Mouse (Mus musculus) common myeloid progenitor, adult 5-6 weeks (primary cell): ENCODE data around the gene Zfp385b. TPM values are rescaled to one million over a fixed set of nuclear protein-coding genes. Genes with fewer than 3 reads are reported as not detected.

Experiments used
- ATAC-seq: replicated peaks from 2 replicates; pipeline ENCODE4 v1.8.0; 2016; ENCODE audit warnings: low read depth, mild to moderate bottlenecking, moderate TSS enrichment, inconsistent platforms; ENCODE audit not compliant: poor library complexity, severe bottlenecking
- total RNA-seq: library from RNA; stranded (forward); fragments of 200-1000, 187-1606 nt; gene quantifications from 2 replicates; pipeline ENCODE4 v1.2.3, GENCODE M21; 2017

Gene Zfp385b
- total RNA-seq, 1 experiment from 2014 or later, result not detected

- no peak for ATAC-seq
Observed at GRCm38 (mm10) chr2:77713886-77714285, 105.6 kb downstream of the Zfp385b start.

- ATAC-seq, result peak; percentile 83
Observed at GRCm38 (mm10) chr2:77711751-77712150, 107.7 kb downstream of the Zfp385b start.

- peak; percentile 83 for ATAC-seq
Observed at GRCm38 (mm10) chr2:77709206-77709794, 110.1 kb downstream of the Zfp385b start.

GRCm38 (mm10) chr2:77707138-77707537, 112.3 kb downstream of the Zfp385b start:
- no peak for ATAC-seq

- ATAC-seq, result no peak
Observed at GRCm38 (mm10) chr2:77705476-77705875, 114.0 kb downstream of the Zfp385b start.

GRCm38 (mm10) chr2:77703080-77703479, 116.4 kb downstream of the Zfp385b start:
- ATAC-seq, result no peak

GRCm38 (mm10) chr2:77691174-77691573, 128.3 kb downstream of the Zfp385b start:
- no peak for ATAC-seq

GRCm38 (mm10) chr2:77690316-77690715, 129.1 kb downstream of the Zfp385b start:
- ATAC-seq, result no peak

GRCm38 (mm10) chr2:77688651-77689050, 130.8 kb downstream of the Zfp385b start:
- no peak for ATAC-seq

GRCm38 (mm10) chr2:77684088-77684487, 135.4 kb downstream of the Zfp385b start:
- no peak for ATAC-seq

GRCm38 (mm10) chr2:77682205-77682604, 137.2 kb downstream of the Zfp385b start:
- ATAC-seq, result no peak

GRCm38 (mm10) chr2:77681741-77682140, 137.7 kb downstream of the Zfp385b start:
- no peak for ATAC-seq

- no peak for ATAC-seq
Observed at GRCm38 (mm10) chr2:77673770-77674169, 145.7 kb downstream of the Zfp385b start.

- no peak for ATAC-seq
Observed at GRCm38 (mm10) chr2:77672215-77672905, 147.1 kb downstream of the Zfp385b start.

GRCm38 (mm10) chr2:77662171-77662570, 157.3 kb downstream of the Zfp385b start:
- ATAC-seq, result no peak

GRCm38 (mm10) chr2:77653686-77654085, 165.8 kb downstream of the Zfp385b start:
- no peak for ATAC-seq

- no peak for ATAC-seq
Observed at GRCm38 (mm10) chr2:77641521-77642170, 177.8 kb downstream of the Zfp385b start.

- no peak for ATAC-seq
Observed at GRCm38 (mm10) chr2:77639993-77640392, 179.4 kb downstream of the Zfp385b start.

- no peak for ATAC-seq
Observed at GRCm38 (mm10) chr2:77631606-77632005, 187.8 kb downstream of the Zfp385b start.

GRCm38 (mm10) chr2:77627622-77628231, 191.7 kb downstream of the Zfp385b start:
- ATAC-seq, result no peak

- ATAC-seq, result no peak
Observed at GRCm38 (mm10) chr2:77618686-77619085, 200.8 kb downstream of the Zfp385b start.
